Mouse (Mus musculus): Measurements from ENCODE around the gene Cyp2d26. TPM values are rescaled to one million over a fixed set of nuclear protein-coding genes. Genes with fewer than 3 reads are reported as not detected.
"Not testable (repeated sequence)": the region's sequence is repeated elsewhere in the genome, so short reads cannot be mapped to it uniquely, and the experiment has no call there.

Cyp2d26 gene
- polyA plus RNA-seq, 1 experiment from 2014 or later: 0.26 TPM

- ATAC-seq (replicated peaks; ENCODE audit: extremely low read depth, insufficient read depth, low FRiP score): no peak
- Histone ChIP-seq H3K27me3 (ENCODE audit: control insufficient read depth, insufficient read depth, low read length) (no peaks in the 10 kb centered on the region), H3K27ac (ENCODE audit: low read length) (no peak overlapping the region), H3K4me1 (ENCODE audit: control insufficient read depth, insufficient read depth, low read length) (no peaks in the 10 kb centered on the region), H3K36me3 (ENCODE audit: control insufficient read depth, insufficient read depth) (no peaks in the 10 kb centered on the region), H3K9me3 (replicated peaks; ENCODE audit: control insufficient read depth, low read length) (no peaks in the 10 kb centered on the region), H3K9ac (ENCODE audit: low read length) (no peak overlapping the region), H3K4me3 (ENCODE audit: low read length) (no peak overlapping the region), H3K4me2 (ENCODE audit: low read depth, low read length) (no peak overlapping the region)
- 64% methylated on average over 1 of the region's 1 CpGs for WGBS
Measured at GRCm38 (mm10) chr15:82783800-82784199, 10.3 kb downstream of the Cyp2d26 start.

GRCm38 (mm10) chr15:82777856-82778255 is 16.2 kb downstream of the Cyp2d26 start:
- not testable (repeated sequence) for H3K27ac ChIP-seq (ENCODE audit: low read length); ATAC-seq (replicated peaks; ENCODE audit: extremely low read depth, insufficient read depth, low FRiP score); H3K36me3 ChIP-seq (ENCODE audit: control insufficient read depth, insufficient read depth); H3K27me3 ChIP-seq (ENCODE audit: control insufficient read depth, insufficient read depth, low read length); H3K9me3 ChIP-seq (replicated peaks; ENCODE audit: control insufficient read depth, low read length); H3K4me2 ChIP-seq (ENCODE audit: low read depth, low read length); H3K4me3 ChIP-seq (ENCODE audit: low read length); H3K4me1 ChIP-seq (ENCODE audit: control insufficient read depth, insufficient read depth, low read length); H3K9ac ChIP-seq (ENCODE audit: low read length)
- 83% methylated on average over 5 of the region's 5 CpGs for WGBS

- H3K9ac ChIP-seq (ENCODE audit: low read length): no peak overlapping the region
- ATAC-seq (replicated peaks; ENCODE audit: extremely low read depth, insufficient read depth, low FRiP score): no peak
- 73% methylated on average over 2 of the region's 2 CpGs for WGBS
- H3K36me3 ChIP-seq (ENCODE audit: control insufficient read depth, insufficient read depth): no peaks in the 10 kb centered on the region
- no peak overlapping the region for H3K27ac ChIP-seq (ENCODE audit: low read length)
- no peak overlapping the region for H3K4me2 ChIP-seq (ENCODE audit: low read depth, low read length)
- no peaks in the 10 kb centered on the region for H3K27me3 ChIP-seq (ENCODE audit: control insufficient read depth, insufficient read depth, low read length)
- H3K4me3 ChIP-seq (ENCODE audit: low read length): no peak overlapping the region
- no peaks in the 10 kb centered on the region for H3K4me1 ChIP-seq (ENCODE audit: control insufficient read depth, insufficient read depth, low read length)
- no peaks in the 10 kb centered on the region for H3K9me3 ChIP-seq (replicated peaks; ENCODE audit: control insufficient read depth, low read length)
Measured at GRCm38 (mm10) chr15:82765943-82766342, 28.2 kb downstream of the Cyp2d26 start.

- H3K4me2 ChIP-seq (ENCODE audit: low read depth, low read length): no peak overlapping the region
- 76% methylated on average over 6 of the region's 6 CpGs for WGBS
- no peaks in the 10 kb centered on the region for H3K9me3 ChIP-seq (replicated peaks; ENCODE audit: control insufficient read depth, low read length)
- no peaks in the 10 kb centered on the region for H3K4me1 ChIP-seq (ENCODE audit: control insufficient read depth, insufficient read depth, low read length)
- no peak overlapping the region for H3K4me3 ChIP-seq (ENCODE audit: low read length)
- no peaks in the 10 kb centered on the region for H3K27me3 ChIP-seq (ENCODE audit: control insufficient read depth, insufficient read depth, low read length)
- ATAC-seq (replicated peaks; ENCODE audit: extremely low read depth, insufficient read depth, low FRiP score): no peak
- no peaks in the 10 kb centered on the region for H3K36me3 ChIP-seq (ENCODE audit: control insufficient read depth, insufficient read depth)
- H3K9ac ChIP-seq (ENCODE audit: low read length): no peak overlapping the region
- no peak overlapping the region for H3K27ac ChIP-seq (ENCODE audit: low read length)
Measured at GRCm38 (mm10) chr15:82764881-82765280, 29.2 kb downstream of the Cyp2d26 start.

GRCm38 (mm10) chr15:82763631-82764420 is 30.3 kb downstream of the Cyp2d26 start, which contains the start of gene Cyp2d40:
TSS of gene Cyp2d40 (minus strand) at chr15:82764183.
- Histone ChIP-seq H3K36me3 (ENCODE audit: control insufficient read depth, insufficient read depth) (no peaks in the 10 kb centered on the region), H3K9me3 (replicated peaks; ENCODE audit: control insufficient read depth, low read length) (no peaks in the 10 kb centered on the region), H3K4me1 (ENCODE audit: control insufficient read depth, insufficient read depth, low read length) (no peaks in the 10 kb centered on the region), H3K9ac (ENCODE audit: low read length) (no peak within 1 kb of the TSS), H3K27me3 (ENCODE audit: control insufficient read depth, insufficient read depth, low read length) (no peaks in the 10 kb centered on the region), H3K27ac (ENCODE audit: low read length) (no peak within 1 kb of the TSS), H3K4me3 (ENCODE audit: low read length) (no peak within 1 kb of the TSS), H3K4me2 (ENCODE audit: low read depth, low read length) (no peak within 1 kb of the TSS)
- 85% methylated on average over 9 of the region's 9 CpGs for WGBS
- no peak for ATAC-seq (replicated peaks; ENCODE audit: extremely low read depth, insufficient read depth, low FRiP score)

GRCm38 (mm10) chr15:82748141-82748540 is 46.0 kb downstream of the Cyp2d26 start:
- Histone ChIP-seq H3K4me3 (ENCODE audit: low read length) (no peak overlapping the region), H3K4me2 (ENCODE audit: low read depth, low read length) (no peak overlapping the region), H3K9ac (ENCODE audit: low read length) (no peak overlapping the region), H3K36me3 (ENCODE audit: control insufficient read depth, insufficient read depth) (no peaks in the 10 kb centered on the region), H3K4me1 (ENCODE audit: control insufficient read depth, insufficient read depth, low read length) (no peaks in the 10 kb centered on the region), H3K27ac (ENCODE audit: low read length) (no peak overlapping the region), H3K27me3 (ENCODE audit: control insufficient read depth, insufficient read depth, low read length) (no peaks in the 10 kb centered on the region), H3K9me3 (replicated peaks; ENCODE audit: control insufficient read depth, low read length) (peaks cover 5% of the 10 kb centered on the region)
- 38% methylated on average over 1 of the region's 1 CpGs for WGBS
- ATAC-seq (replicated peaks; ENCODE audit: extremely low read depth, insufficient read depth, low FRiP score): no peak

GRCm38 (mm10) chr15:82747516-82747915 is 46.6 kb downstream of the Cyp2d26 start:
- Histone ChIP-seq H3K4me3 (ENCODE audit: low read length) (no peak overlapping the region), H3K27ac (ENCODE audit: low read length) (no peak overlapping the region), H3K36me3 (ENCODE audit: control insufficient read depth, insufficient read depth) (no peaks in the 10 kb centered on the region), H3K9me3 (replicated peaks; ENCODE audit: control insufficient read depth, low read length) (peaks cover 5% of the 10 kb centered on the region), H3K4me1 (ENCODE audit: control insufficient read depth, insufficient read depth, low read length) (no peaks in the 10 kb centered on the region), H3K4me2 (ENCODE audit: low read depth, low read length) (no peak overlapping the region), H3K9ac (ENCODE audit: low read length) (no peak overlapping the region), H3K27me3 (ENCODE audit: control insufficient read depth, insufficient read depth, low read length) (no peaks in the 10 kb centered on the region)
- ATAC-seq (replicated peaks; ENCODE audit: extremely low read depth, insufficient read depth, low FRiP score): no peak
- 29% methylated on average over 1 of the region's 1 CpGs for WGBS

Small RNAs within 50 kb of the gene (microRNA-seq; reads per million reads assigned to microRNA genes)
- not detected for gene Gm27618

Other genes starting within 250 kb of the Cyp2d26 start
- not detected in 2 replicates for gene Cyp2d12, start 239.2 kb downstream of the Cyp2d26 start, polyA plus RNA-seq (2015; fragmentation: Nextera tagmentation; extraction: Ambion mirVana)
- not detected in 2 replicates for gene Cyp2d34, start 173.3 kb downstream of the Cyp2d26 start, polyA plus RNA-seq (2015; fragmentation: Nextera tagmentation; extraction: Ambion mirVana)
- gene Cyp2d40, start 30.1 kb downstream of the Cyp2d26 start, polyA plus RNA-seq (2015; fragmentation: Nextera tagmentation; extraction: Ambion mirVana): not detected in 2 replicates
- gene Tcf20, start 193.6 kb upstream of the Cyp2d26 start, polyA plus RNA-seq (2015; fragmentation: Nextera tagmentation; extraction: Ambion mirVana): 4.0 and 4.4 TPM in 2 replicates
- 2.3 and 3.2 TPM in 2 replicates for gene Nfam1, start 239.0 kb upstream of the Cyp2d26 start, polyA plus RNA-seq (2015; fragmentation: Nextera tagmentation; extraction: Ambion mirVana)

Data from heart, embryonic 16.5 days (tissue).